Mouse (Mus musculus): ENCODE results near the gene Ngef. TPM values are rescaled to one million over a fixed set of nuclear protein-coding genes. Genes with fewer than 3 reads are reported as not detected.

The Ngef gene
- under 1 TPM; 0.26 to 0.32 TPM for total RNA-seq (2021)
- long read RNA-seq, experiment 1 = 0 reads
- long read RNA-seq, experiment 2 = 0 reads

- no peak for DNase-seq
- intact Hi-C loops (cut with DNase I) = no loop called here
Measured at GRCm38 (mm10) chr1:87573800-87574215, at the start of gene Ngef. Gene Ngef, minus strand, starts transcription at chr1:87573870.

- no peak for DNase-seq
- intact Hi-C loops (cut with DNase I) = no loop called here
Measured at GRCm38 (mm10) chr1:87621858-87622279, 48.2 kb upstream of the Ngef start.

GRCm38 (mm10) chr1:87621146-87621857, 47.6 kb upstream of the Ngef start:
- intact Hi-C loops (cut with DNase I) = no loop called here
- no peak for DNase-seq

GRCm38 (mm10) chr1:87620693-87621092, 47.0 kb upstream of the Ngef start:
- intact Hi-C loops (cut with DNase I) = no loop called here
- DNase-seq = no peak

- peak in 1 of 2 experiments; percentile 42 for DNase-seq
- intact Hi-C loops (cut with DNase I) = no loop called here
Measured at GRCm38 (mm10) chr1:87620211-87620668, 46.6 kb upstream of the Ngef start, which contains the start of gene Inpp5d. Gene Inpp5d, plus strand, starts transcription at chr1:87620312.

GRCm38 (mm10) chr1:87614576-87615295, 41.1 kb upstream of the Ngef start:
- peak in 1 of 2 experiments; percentile 40 for DNase-seq
- intact Hi-C loops (cut with DNase I) = no loop called here

GRCm38 (mm10) chr1:87608416-87609046, 34.9 kb upstream of the Ngef start:
- DNase-seq = peak; percentile 57 to 63
- intact Hi-C loops (cut with DNase I) = loop anchor here (5.0 kb wide), 2 partner anchors 71 to 151 kb away; no protein-coding TSS in a partner anchor

GRCm38 (mm10) chr1:87607385-87608091, 33.9 kb upstream of the Ngef start:
- intact Hi-C loops (cut with DNase I) = loop anchor here (5.0 kb wide), 2 partner anchors 70 to 150 kb away; no protein-coding TSS in a partner anchor
- no peak for DNase-seq

GRCm38 (mm10) chr1:87605296-87605695, 31.6 kb upstream of the Ngef start:
- intact Hi-C loops (cut with DNase I) = loop anchor here (5.0 kb wide), 2 partner anchors 68 to 148 kb away; no protein-coding TSS in a partner anchor

GRCm38 (mm10) chr1:87603389-87603788, 29.7 kb upstream of the Ngef start:
- intact Hi-C loops (cut with DNase I) = no loop called here
- DNase-seq = no peak

More at GRCm38 (mm10) chr1:87605296-87605695, 31.6 kb upstream of the Ngef start:
- DNase-seq = no peak

- DNase-seq = no peak
- intact Hi-C loops (cut with DNase I) = no loop called here
Measured at GRCm38 (mm10) chr1:87601801-87602200, 28.1 kb upstream of the Ngef start.

GRCm38 (mm10) chr1:87600533-87600932, 26.9 kb upstream of the Ngef start:
- intact Hi-C loops (cut with DNase I) = no loop called here
- DNase-seq = no peak

- intact Hi-C loops (cut with DNase I) = no loop called here
- no peak for DNase-seq
Measured at GRCm38 (mm10) chr1:87594671-87595070, 21.0 kb upstream of the Ngef start.

GRCm38 (mm10) chr1:87594261-87594660, 20.6 kb upstream of the Ngef start:
- DNase-seq = peak in 1 of 2 experiments; percentile 9

GRCm38 (mm10) chr1:87589980-87590379, 16.3 kb upstream of the Ngef start:
- intact Hi-C loops (cut with DNase I) = no loop called here
- DNase-seq = no peak

More at GRCm38 (mm10) chr1:87594261-87594660, 20.6 kb upstream of the Ngef start:
- intact Hi-C loops (cut with DNase I) = no loop called here

- no peak for DNase-seq
- intact Hi-C loops (cut with DNase I) = no loop called here
Measured at GRCm38 (mm10) chr1:87589162-87589561, 15.5 kb upstream of the Ngef start.

GRCm38 (mm10) chr1:87580824-87581223, 7.2 kb upstream of the Ngef start:
- intact Hi-C loops (cut with DNase I) = no loop called here
- no peak for DNase-seq

GRCm38 (mm10) chr1:87578965-87579364, 5.3 kb upstream of the Ngef start:
- intact Hi-C loops (cut with DNase I) = no loop called here
- DNase-seq = no peak

GRCm38 (mm10) chr1:87574785-87575184, 1.1 kb upstream of the Ngef start:
- intact Hi-C loops (cut with DNase I) = no loop called here
- DNase-seq = no peak

- intact Hi-C loops (cut with DNase I) = no loop called here
Measured at GRCm38 (mm10) chr1:87574353-87574752, 683 bp upstream of the Ngef start.

More at GRCm38 (mm10) chr1:87574353-87574752, 683 bp upstream of the Ngef start:
- no peak for DNase-seq

Data from gastrocnemius, postnatal 36 days (tissue).